Mouse (Mus musculus): ENCODE data around the gene Nbeal2. TPM values are rescaled to one million over a fixed set of nuclear protein-coding genes. Genes with fewer than 3 reads are reported as not detected.
"Not testable (repeated sequence)": the region's sequence is repeated elsewhere in the genome, so short reads cannot be mapped to it uniquely, and the experiment has no call there.

Nbeal2 gene
- 10 to 100 TPM; 13.4 to 18.9 TPM for total RNA-seq (2021)
- long read RNA-seq, partial matches to known transcripts: 1 of 2 reads
- long read RNA-seq, other reads (novel, unspliced or antisense): 1 of 2 reads

GRCm38 (mm10) chr9:110653655-110654461, at the start of gene Nbeal2:
Nbeal2 (minus strand) TSS chr9:110654161.
- DNase-seq (ENCODE audit: low spot score in 2 of 2): peak; percentile 70 to 76

GRCm38 (mm10) chr9:110702848-110703247, 48.9 kb upstream of the Nbeal2 start:
- no peak for DNase-seq (ENCODE audit: low spot score in 2 of 2)

GRCm38 (mm10) chr9:110701114-110702032, 47.4 kb upstream of the Nbeal2 start:
- no peak for DNase-seq (ENCODE audit: low spot score in 2 of 2)

GRCm38 (mm10) chr9:110699574-110699973, 45.6 kb upstream of the Nbeal2 start:
- DNase-seq (ENCODE audit: low spot score in 2 of 2): no peak

GRCm38 (mm10) chr9:110697465-110697864, 43.5 kb upstream of the Nbeal2 start:
- no peak for DNase-seq (ENCODE audit: low spot score in 2 of 2)

GRCm38 (mm10) chr9:110696427-110696826, 42.5 kb upstream of the Nbeal2 start:
- DNase-seq (ENCODE audit: low spot score in 2 of 2): no peak

- no peak for DNase-seq (ENCODE audit: low spot score in 2 of 2)
Measured at GRCm38 (mm10) chr9:110695165-110695755, 41.3 kb upstream of the Nbeal2 start.

GRCm38 (mm10) chr9:110689261-110689779, 35.4 kb upstream of the Nbeal2 start:
- no peak for DNase-seq (ENCODE audit: low spot score in 2 of 2)

- DNase-seq (ENCODE audit: low spot score in 2 of 2): no peak
Measured at GRCm38 (mm10) chr9:110687846-110688245, 33.9 kb upstream of the Nbeal2 start.

- DNase-seq (ENCODE audit: low spot score in 2 of 2): no peak
Measured at GRCm38 (mm10) chr9:110687061-110687460, 33.1 kb upstream of the Nbeal2 start.

GRCm38 (mm10) chr9:110686472-110686871, 32.5 kb upstream of the Nbeal2 start:
- DNase-seq (ENCODE audit: low spot score in 2 of 2): no peak

GRCm38 (mm10) chr9:110685591-110685990, 31.6 kb upstream of the Nbeal2 start:
- DNase-seq (ENCODE audit: low spot score in 2 of 2): no peak

GRCm38 (mm10) chr9:110685187-110685586, 31.2 kb upstream of the Nbeal2 start:
- DNase-seq (ENCODE audit: low spot score in 2 of 2): no peak

GRCm38 (mm10) chr9:110684100-110684831, 30.3 kb upstream of the Nbeal2 start:
- DNase-seq (ENCODE audit: low spot score in 2 of 2): peak; percentile 46 to 60

- DNase-seq (ENCODE audit: low spot score in 2 of 2): no peak
Measured at GRCm38 (mm10) chr9:110683574-110684099, 29.7 kb upstream of the Nbeal2 start.

GRCm38 (mm10) chr9:110682697-110683096, 28.7 kb upstream of the Nbeal2 start:
- not testable (repeated sequence) for DNase-seq (ENCODE audit: low spot score in 2 of 2)

- no peak for DNase-seq (ENCODE audit: low spot score in 2 of 2)
Measured at GRCm38 (mm10) chr9:110682255-110682654, 28.3 kb upstream of the Nbeal2 start.

GRCm38 (mm10) chr9:110681817-110682216, 27.9 kb upstream of the Nbeal2 start:
- peak; percentile 37 to 64 for DNase-seq (ENCODE audit: low spot score in 2 of 2)

GRCm38 (mm10) chr9:110680736-110681507, 27.0 kb upstream of the Nbeal2 start:
- no peak for DNase-seq (ENCODE audit: low spot score in 2 of 2)
